Mouse (Mus musculus) embryonic facial prominence, embryonic 14.5 days (tissue): ENCODE measurements at regions not wholly inside any gene's neighbourhood (a gene's known extent, or its start where the extent isn't known, plus 50 kb on each side); places are given as distances from the start of the nearest gene placed in this dataset.

ENCODE experiments used
- ATAC-seq: fragments of 200-750 bp; cut with Nextera tagmentation; 2 replicates; pipeline ENCODE4 v1.8.0; 2017; ENCODE audit warnings: low read depth, moderate number of reproducible peaks, moderate TSS enrichment
- DNase-seq: peaks from one replicate; pipeline ENCODE4 v3.0.0-alpha.2; 2015; ENCODE audit warnings: low spot score
- H3K27ac ChIP-seq: fragments of 300-500 bp; sonication (generic); replicated peaks from 2 replicates; pipeline ENCODE4 v1.5.1; 2014; ENCODE audit warnings: low read depth, mild to moderate bottlenecking, low read length, moderate library complexity
- H3K27me3 ChIP-seq: fragments of 300-500 bp; sonication (generic); replicated peaks from 2 replicates; pipeline ENCODE4 v1.6.1; 2014; ENCODE audit warnings: low read length; ENCODE audit not compliant: control insufficient read depth, insufficient read depth
- H3K36me3 ChIP-seq: fragments of 300-500 bp; sonication (generic); 2 replicates; pipeline ENCODE4 v1.6.1; 2014; ENCODE audit warnings: low read length, mixed read lengths; ENCODE audit not compliant: control insufficient read depth, insufficient read depth
- H3K4me1 ChIP-seq: fragments of 300-500 bp; sonication (generic); 2 replicates; pipeline ENCODE4 v1.6.1; 2014; ENCODE audit warnings: antibody characterized with exemption, low read length; ENCODE audit not compliant: control insufficient read depth, insufficient read depth
- H3K4me2 ChIP-seq: fragments of 300-500 bp; sonication (generic); 2 replicates; pipeline ENCODE4 v1.6.1; 2014; ENCODE audit warnings: low read depth, mild to moderate bottlenecking, low read length, moderate library complexity, mixed read lengths
- H3K4me3 ChIP-seq: fragments of 300-500 bp; sonication (generic); 2 replicates; pipeline ENCODE4 v1.5.1; 2014; ENCODE audit warnings: low read depth, mild to moderate bottlenecking, low read length
- H3K9ac ChIP-seq: fragments of 300-500 bp; sonication (generic); 2 replicates; pipeline ENCODE4 v1.6.1; 2014; ENCODE audit warnings: low read depth, mild to moderate bottlenecking, low read length, moderate library complexity, mixed read lengths
- H3K9me3 ChIP-seq: fragments of 300-500 bp; sonication (generic); 2 replicates; pipeline ENCODE4 v1.6.1; 2016; ENCODE audit warnings: low read length; ENCODE audit not compliant: control insufficient read depth
- WGBS: fragments of 180-500 bp; shearing (Covaris S2); extraction: QIAGEN DNeasy Blood & Tissue Kit; methylation state at CpG from one replicate; pipeline ENCODE4 v1.1.7; 2014; 5-methylcytosine and 5-hydroxymethylcytosine counted together

DNA sequence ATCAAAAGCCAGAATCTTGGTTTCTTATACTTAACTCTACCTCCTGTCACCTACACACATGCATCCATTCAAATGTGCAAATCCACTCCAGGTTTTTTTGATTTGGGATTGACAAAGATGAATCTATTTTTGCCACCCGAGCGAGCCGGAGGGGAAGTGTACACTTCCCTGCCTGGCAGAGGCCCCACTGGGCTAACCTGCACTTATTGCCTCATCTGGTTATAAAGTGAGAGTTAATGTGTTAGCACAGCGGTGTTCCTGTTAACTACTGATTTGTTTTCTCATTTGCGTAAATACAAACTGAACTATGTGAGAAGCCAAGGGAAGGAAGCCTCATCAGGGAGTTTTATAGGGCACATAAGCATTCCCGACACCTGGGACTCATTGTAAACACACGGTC, 721.4 kb downstream of the Rab28 start:
- Histone ChIP-seq H3K4me1 (no peaks in the 10 kb centered on the region), H3K4me3 (no peak overlapping the region), H3K4me2 (no peak overlapping the region), H3K9me3 (no peaks in the 10 kb centered on the region), H3K27ac (no peak overlapping the region), H3K9ac (no peak overlapping the region), H3K36me3 (no peaks in the 10 kb centered on the region), H3K27me3 (no peaks in the 10 kb centered on the region)
- ATAC-seq = no peak
- 59% methylated on average over 7 of the region's 7 CpGs for WGBS
- DNase-seq = no peak

- Histone ChIP-seq H3K27me3 (no peaks in the 10 kb centered on the region), H3K36me3 (no peaks in the 10 kb centered on the region), H3K9ac (no peak overlapping the region), H3K27ac (no peak overlapping the region), H3K4me1 (no peaks in the 10 kb centered on the region), H3K9me3 (no peaks in the 10 kb centered on the region), H3K4me2 (no peak overlapping the region), H3K4me3 (no peak overlapping the region)
- DNase-seq (no peak), ATAC-seq (no peak)
- WGBS = 83% methylated on average over 1 of the region's 1 CpGs
Observed at GRCm38 (mm10) chr5:40974892-40975291, 733.1 kb downstream of the Rab28 start.

DNA sequence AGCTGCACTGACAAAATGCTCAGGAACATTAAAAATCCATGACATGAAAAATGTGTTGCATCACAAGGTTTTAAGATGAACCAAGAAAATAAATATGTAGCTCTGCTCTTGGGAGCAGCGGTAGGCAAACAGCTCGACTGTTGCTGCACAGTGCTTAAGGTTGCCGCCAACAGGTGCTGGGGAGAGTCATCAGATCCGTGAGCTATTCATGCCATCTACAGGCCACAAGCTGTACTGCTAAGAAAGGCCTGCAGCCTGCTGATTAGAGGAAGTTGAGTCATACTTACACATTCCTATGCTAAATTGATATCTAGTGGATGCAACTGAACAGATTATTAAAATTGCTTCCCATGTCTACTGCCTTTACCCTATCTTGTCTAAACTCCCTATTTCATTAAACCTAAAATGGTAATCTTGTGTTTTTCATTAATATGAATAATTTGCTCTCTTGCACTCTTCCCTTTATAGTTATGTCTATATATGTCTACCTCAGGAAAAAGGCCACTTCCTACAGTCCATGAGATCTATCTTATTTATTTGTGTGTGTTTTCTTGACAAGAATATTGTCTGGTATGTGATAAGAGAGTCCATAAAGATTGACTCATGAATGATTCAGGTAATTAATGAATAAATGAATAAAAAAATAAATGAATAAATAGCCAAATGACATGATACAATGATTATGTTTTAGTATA, 754.9 kb downstream of the Rab28 start:
- Histone ChIP-seq H3K4me3 (no peak overlapping the region), H3K9me3 (no peaks in the 10 kb centered on the region), H3K4me1 (no peaks in the 10 kb centered on the region), H3K27me3 (no peaks in the 10 kb centered on the region), H3K9ac (no peak overlapping the region), H3K4me2 (no peak overlapping the region), H3K36me3 (no peaks in the 10 kb centered on the region), H3K27ac (no peak overlapping the region)
- ATAC-seq = peak; percentile 92
- WGBS = 3% methylated on average over 4 of the region's 4 CpGs
- peak; percentile 86 for DNase-seq

DNA sequence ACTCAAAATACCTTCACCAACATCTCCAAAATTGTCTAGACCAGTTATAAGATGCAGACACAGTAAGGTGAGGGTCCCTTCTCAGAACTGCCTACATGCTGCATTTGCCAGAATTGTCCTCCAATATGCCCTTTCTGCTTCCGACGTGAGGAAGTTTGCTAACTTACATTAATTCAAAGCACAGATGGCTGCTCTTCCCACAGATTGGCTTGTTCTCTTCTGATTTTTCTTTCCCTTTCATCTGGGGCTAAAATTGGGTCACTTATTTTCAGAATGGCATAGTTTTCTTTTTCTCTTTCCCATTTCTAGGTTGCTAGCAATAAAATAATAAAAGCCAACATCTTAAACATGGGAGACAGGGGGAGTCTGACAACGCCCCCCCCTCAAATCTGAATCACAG, 778.8 kb downstream of the Rab28 start:
- DNase-seq (no peak), ATAC-seq (no peak)
- H3K27me3 ChIP-seq = no peaks in the 10 kb centered on the region
- no peaks in the 10 kb centered on the region for H3K9me3 ChIP-seq
- no peaks in the 10 kb centered on the region for H3K36me3 ChIP-seq
- no peak overlapping the region for H3K9ac ChIP-seq
- H3K4me2 ChIP-seq = no peak overlapping the region
- H3K4me3 ChIP-seq = no peak overlapping the region
- no peaks in the 10 kb centered on the region for H3K4me1 ChIP-seq
- H3K27ac ChIP-seq = no peak overlapping the region
- 65% methylated on average over 3 of the region's 3 CpGs for WGBS

- H3K9me3 ChIP-seq = no peaks in the 10 kb centered on the region
Observed at GRCm38 (mm10) chr5:40920920-40921319, 787.0 kb downstream of the Rab28 start.

GRCm38 (mm10) chr5:40908803-40909202, 799.2 kb downstream of the Rab28 start:
- DNase-seq (peak; percentile 8), ATAC-seq (no peak)
- Histone ChIP-seq H3K36me3 (no peaks in the 10 kb centered on the region), H3K9me3 (0 out of 2 replicates have a peak, but pooled peaks cover 4% of the 10 kb centered on the region), H3K4me2 (no peak overlapping the region), H3K27ac (no peak overlapping the region), H3K4me1 (no peaks in the 10 kb centered on the region), H3K4me3 (no peak overlapping the region), H3K9ac (no peak overlapping the region), H3K27me3 (no peaks in the 10 kb centered on the region)
- 56% methylated on average over 3 of the region's 3 CpGs for WGBS

More at GRCm38 (mm10) chr5:40920920-40921319, 787.0 kb downstream of the Rab28 start:
- H3K4me3 ChIP-seq = no peak overlapping the region
- DNase-seq (no peak), ATAC-seq (no peak)
- 74% methylated on average over 2 of the region's 2 CpGs for WGBS
- H3K27me3 ChIP-seq = no peaks in the 10 kb centered on the region
- no peaks in the 10 kb centered on the region for H3K4me1 ChIP-seq
- H3K9ac ChIP-seq = no peak overlapping the region
- H3K4me2 ChIP-seq = no peak overlapping the region
- H3K27ac ChIP-seq = no peak overlapping the region
- no peaks in the 10 kb centered on the region for H3K36me3 ChIP-seq

- Histone ChIP-seq H3K36me3 (no peaks in the 10 kb centered on the region), H3K4me3 (no peak overlapping the region), H3K9me3 (no peaks in the 10 kb centered on the region), H3K9ac (no peak overlapping the region), H3K4me1 (no peaks in the 10 kb centered on the region), H3K27ac (no peak overlapping the region), H3K4me2 (no peak overlapping the region), H3K27me3 (no peaks in the 10 kb centered on the region)
- ATAC-seq (no peak), DNase-seq (no peak)
- WGBS = 79% methylated on average over 1 of the region's 1 CpGs
Observed at GRCm38 (mm10) chr5:40901742-40902141, 806.2 kb downstream of the Rab28 start.

- no peak overlapping the region for H3K4me2 ChIP-seq
- H3K36me3 ChIP-seq = no peaks in the 10 kb centered on the region
- H3K27me3 ChIP-seq = no peaks in the 10 kb centered on the region
- DNase-seq (peak; percentile 0), ATAC-seq (no peak)
- no peak overlapping the region for H3K9ac ChIP-seq
- H3K9me3 ChIP-seq = no peaks in the 10 kb centered on the region
- WGBS = 81% methylated on average over 5 of the region's 5 CpGs
- no peak overlapping the region for H3K4me3 ChIP-seq
- H3K27ac ChIP-seq = no peak overlapping the region
- H3K4me1 ChIP-seq = no peaks in the 10 kb centered on the region
Observed at GRCm38 (mm10) chr5:40882886-40883285, 825.1 kb downstream of the Rab28 start.

GRCm38 (mm10) chr5:40877756-40878155, 830.2 kb downstream of the Rab28 start:
- no peak for DNase-seq
- H3K4me1 ChIP-seq = no peaks in the 10 kb centered on the region
- ATAC-seq = no peak
- no peak overlapping the region for H3K27ac ChIP-seq
- no peaks in the 10 kb centered on the region for H3K36me3 ChIP-seq
- no peaks in the 10 kb centered on the region for H3K27me3 ChIP-seq
- no peak overlapping the region for H3K4me3 ChIP-seq
- H3K4me2 ChIP-seq = no peak overlapping the region
- H3K9me3 ChIP-seq = no peaks in the 10 kb centered on the region
- H3K9ac ChIP-seq = no peak overlapping the region
- 60% methylated on average over 3 of the region's 3 CpGs for WGBS
